Mouse (Mus musculus): ENCODE measurements at regions not wholly inside any gene's neighbourhood (a gene's known extent, or its start where the extent isn't known, plus 50 kb on each side); places are given as distances from the start of the nearest gene placed in this dataset.
A peak's percentile ranks its signal among the peaks of the same experiment; 100 is the strongest.

DNA sequence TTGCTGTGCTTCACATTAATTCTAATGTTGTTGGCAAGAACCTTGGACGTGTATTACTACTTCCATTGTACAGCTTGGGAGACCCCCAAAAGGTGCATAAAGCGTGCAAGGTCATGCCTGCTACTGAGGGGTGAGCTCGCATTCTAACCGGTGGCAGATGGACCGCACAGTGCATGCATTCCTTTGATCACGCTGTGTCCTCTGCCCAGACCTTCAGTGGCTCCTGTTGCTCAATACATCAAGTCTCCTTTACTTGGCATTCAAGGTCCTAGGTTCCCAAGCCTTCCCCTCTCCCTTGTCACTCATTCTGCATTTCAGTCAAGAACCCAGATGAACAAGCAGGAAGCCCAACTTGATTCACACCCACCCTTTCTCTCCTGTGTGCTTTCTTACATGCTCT lies 156.4 kb upstream of the Pgrmc2 start:
- DNase-seq (ENCODE audit: low spot score) = no peak
- Histone ChIP-seq H3K9ac (replicated peaks; ENCODE audit: low read length, poor library complexity, severe bottlenecking) (no peak overlapping the region), H3K4me2 (ENCODE audit: low read depth, low read length, poor library complexity, severe bottlenecking) (no peak overlapping the region), H3K4me3 (ENCODE audit: low read depth, low read length) (no peak overlapping the region), H3K4me1 (ENCODE audit: insufficient read depth, low read length) (no peaks in the 10 kb centered on the region), H3K36me3 (ENCODE audit: insufficient read depth, low read length) (no peaks in the 10 kb centered on the region), H3K27ac (ENCODE audit: low read depth, low read length) (no peak overlapping the region), H3K27me3 (ENCODE audit: insufficient read depth, low read length) (no peaks in the 10 kb centered on the region; the same call in 1 of the 2 replicates), H3K9me3 (ENCODE audit: low read length) (no peaks in the 10 kb centered on the region)
- no peak for TF ChIP-seq CTCF (IDR thresholded peaks at IDR 0.05)
- no peak for ATAC-seq (ENCODE audit: low FRiP score)
- 83% methylated on average over 6 of the region's 6 CpGs for WGBS

DNA sequence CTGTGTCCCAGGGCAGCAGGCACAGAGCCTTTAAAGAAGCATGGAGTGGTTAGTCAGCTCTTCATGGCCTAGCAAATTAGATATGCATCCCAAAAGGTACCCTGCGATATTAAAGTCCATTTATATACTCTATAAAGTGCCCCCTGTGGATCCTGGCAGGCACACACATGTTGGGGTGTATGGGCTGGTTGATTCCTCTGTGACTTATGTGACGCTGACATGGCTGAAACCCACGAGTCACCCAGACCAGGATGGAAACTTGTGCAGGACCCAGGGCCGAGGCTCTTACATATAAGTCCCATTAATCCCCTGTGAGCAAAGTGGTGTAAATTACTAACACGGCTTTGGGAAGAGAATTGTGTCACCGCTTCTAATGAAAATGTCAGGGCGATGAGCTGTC lies 155.2 kb upstream of the Pgrmc2 start:
- DNase-seq (ENCODE audit: low spot score) = no peak
- Histone ChIP-seq H3K36me3 (ENCODE audit: insufficient read depth, low read length) (no peaks in the 10 kb centered on the region), H3K9ac (replicated peaks; ENCODE audit: low read length, poor library complexity, severe bottlenecking) (no peak overlapping the region), H3K4me2 (ENCODE audit: low read depth, low read length, poor library complexity, severe bottlenecking) (no peak overlapping the region), H3K4me3 (ENCODE audit: low read depth, low read length) (no peak overlapping the region), H3K27ac (ENCODE audit: low read depth, low read length) (no peak overlapping the region), H3K4me1 (ENCODE audit: insufficient read depth, low read length) (no peaks in the 10 kb centered on the region), H3K9me3 (ENCODE audit: low read length) (no peaks in the 10 kb centered on the region), H3K27me3 (ENCODE audit: insufficient read depth, low read length) (no peaks in the 10 kb centered on the region; the same call in 1 of the 2 replicates)
- no peak for ATAC-seq (ENCODE audit: low FRiP score)
- 69% methylated on average over 7 of the region's 7 CpGs for WGBS
- TF ChIP-seq CTCF (IDR thresholded peaks at IDR 0.05) = no peak

DNA sequence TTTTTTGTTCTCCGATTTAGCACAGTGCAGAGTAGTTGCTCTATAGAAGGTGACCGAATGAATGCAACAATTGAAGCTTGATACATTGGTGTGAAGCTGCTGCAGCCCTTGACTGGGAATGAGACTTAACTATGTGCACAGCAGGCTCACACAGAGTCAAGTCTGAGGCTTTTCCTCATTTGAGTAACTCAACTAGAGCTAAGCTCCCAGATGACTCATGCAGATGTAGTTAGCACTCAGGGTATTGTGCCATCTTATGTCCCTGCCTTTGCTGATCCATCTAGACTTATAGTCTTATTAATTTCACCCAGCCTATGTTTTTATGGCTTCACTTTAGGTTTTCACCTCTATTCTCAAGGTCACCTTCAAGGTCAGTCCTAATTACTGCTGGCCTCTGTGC lies 152.8 kb upstream of the Pgrmc2 start:
- Histone ChIP-seq H3K4me2 (ENCODE audit: low read depth, low read length, poor library complexity, severe bottlenecking) (no peak overlapping the region), H3K36me3 (ENCODE audit: insufficient read depth, low read length) (no peaks in the 10 kb centered on the region), H3K4me1 (ENCODE audit: insufficient read depth, low read length) (no peaks in the 10 kb centered on the region), H3K4me3 (ENCODE audit: low read depth, low read length) (no peak overlapping the region), H3K9me3 (ENCODE audit: low read length) (no peaks in the 10 kb centered on the region), H3K27me3 (ENCODE audit: insufficient read depth, low read length) (no peaks in the 10 kb centered on the region; the same call in 1 of the 2 replicates), H3K27ac (ENCODE audit: low read depth, low read length) (no peak overlapping the region), H3K9ac (replicated peaks; ENCODE audit: low read length, poor library complexity, severe bottlenecking) (no peak overlapping the region)
- no peak for TF ChIP-seq CTCF (IDR thresholded peaks at IDR 0.05)
- DNase-seq (ENCODE audit: low spot score) (no peak), ATAC-seq (ENCODE audit: low FRiP score) (no peak)
- WGBS = 93% methylated on average over 2 of the region's 2 CpGs

DNA sequence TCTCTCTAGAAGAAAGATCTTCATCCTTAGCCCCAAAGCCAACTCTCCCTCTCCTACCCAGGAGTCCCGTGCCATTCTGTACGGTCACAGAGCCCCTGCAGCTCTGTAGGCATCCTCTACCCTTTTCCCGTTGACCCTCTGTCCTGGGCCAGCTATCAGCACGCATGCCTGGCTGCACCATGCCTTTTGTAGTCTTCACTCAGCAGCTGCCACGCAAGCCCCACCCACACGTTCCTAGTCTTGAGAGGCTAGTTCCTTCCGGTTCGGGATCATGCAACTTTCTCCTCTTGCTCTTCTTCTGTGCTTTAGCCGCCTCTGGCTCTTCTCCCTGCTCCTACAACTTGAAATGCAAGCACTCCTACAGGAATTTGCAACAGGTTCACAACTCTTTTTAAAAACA lies 152.1 kb upstream of the Pgrmc2 start:
- Histone ChIP-seq H3K27ac (ENCODE audit: low read depth, low read length) (no peak overlapping the region), H3K4me1 (ENCODE audit: insufficient read depth, low read length) (no peaks in the 10 kb centered on the region), H3K27me3 (ENCODE audit: insufficient read depth, low read length) (no peaks in the 10 kb centered on the region; the same call in 1 of the 2 replicates), H3K9me3 (ENCODE audit: low read length) (no peaks in the 10 kb centered on the region), H3K4me2 (ENCODE audit: low read depth, low read length, poor library complexity, severe bottlenecking) (no peak overlapping the region), H3K4me3 (ENCODE audit: low read depth, low read length) (no peak overlapping the region), H3K9ac (replicated peaks; ENCODE audit: low read length, poor library complexity, severe bottlenecking) (no peak overlapping the region), H3K36me3 (ENCODE audit: insufficient read depth, low read length) (no peaks in the 10 kb centered on the region)
- DNase-seq (ENCODE audit: low spot score) (no peak), ATAC-seq (ENCODE audit: low FRiP score) (no peak)
- 66% methylated on average over 9 of the region's 9 CpGs for WGBS
- TF ChIP-seq CTCF (IDR thresholded peaks at IDR 0.05) = no peak

DNA sequence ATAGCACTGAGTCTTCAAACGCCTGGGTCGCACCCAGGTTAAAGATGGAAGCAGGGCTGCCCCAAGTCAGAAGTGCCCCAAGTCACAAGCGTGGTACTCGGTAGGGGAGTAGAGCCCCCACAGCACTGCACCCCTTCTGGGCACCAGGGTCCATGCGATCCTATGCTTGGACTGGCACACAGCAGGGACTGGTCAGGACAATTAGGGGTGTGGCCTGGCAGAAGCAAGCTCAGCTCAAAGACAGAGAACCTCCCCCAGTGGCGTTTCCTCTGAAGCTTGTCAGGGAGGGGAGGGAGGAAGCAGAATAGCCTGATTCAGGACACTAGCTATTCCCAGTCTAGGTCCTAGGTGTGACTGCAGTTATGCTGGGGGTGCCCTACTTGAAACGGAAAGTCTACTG lies 151.3 kb upstream of the Pgrmc2 start:
- Histone ChIP-seq H3K9me3 (ENCODE audit: low read length) (no peaks in the 10 kb centered on the region), H3K27me3 (ENCODE audit: insufficient read depth, low read length) (no peaks in the 10 kb centered on the region; the same call in 1 of the 2 replicates), H3K9ac (replicated peaks; ENCODE audit: low read length, poor library complexity, severe bottlenecking) (no peak overlapping the region), H3K4me3 (ENCODE audit: low read depth, low read length) (no peak overlapping the region), H3K36me3 (ENCODE audit: insufficient read depth, low read length) (no peaks in the 10 kb centered on the region), H3K27ac (ENCODE audit: low read depth, low read length) (no peak overlapping the region), H3K4me1 (ENCODE audit: insufficient read depth, low read length) (no peaks in the 10 kb centered on the region), H3K4me2 (ENCODE audit: low read depth, low read length, poor library complexity, severe bottlenecking) (no peak overlapping the region)
- ATAC-seq (ENCODE audit: low FRiP score) = 0 out of 2 replicates have a peak, but pooled peaks have one; percentile 44
- no peak for TF ChIP-seq CTCF (IDR thresholded peaks at IDR 0.05)
- 72% methylated on average over 7 of the region's 7 CpGs for WGBS
- DNase-seq (ENCODE audit: low spot score) = no peak

DNA sequence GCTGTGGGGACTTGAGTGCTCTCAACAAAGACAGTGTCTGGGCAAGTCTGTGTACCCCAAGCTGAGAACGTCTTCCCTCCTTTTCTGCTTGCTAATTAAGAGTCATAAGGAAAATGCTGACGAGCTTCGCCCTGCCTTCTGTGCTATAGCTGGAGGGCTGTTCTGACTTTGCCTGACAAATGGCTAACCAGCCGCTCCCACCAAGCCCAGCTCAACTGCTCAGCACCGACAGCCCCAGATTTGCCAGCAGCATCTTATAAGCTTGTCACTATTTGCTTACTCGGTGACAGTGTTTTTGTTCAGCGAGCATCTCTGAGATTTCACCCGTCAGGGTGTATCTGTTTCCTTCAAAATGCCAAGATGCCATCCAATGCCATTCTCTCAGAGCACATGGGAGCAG lies 150.6 kb upstream of the Pgrmc2 start:
- 81% methylated on average over 8 of the region's 8 CpGs for WGBS

More for the DNA sequence above, 150.6 kb upstream of the Pgrmc2 start:
- Histone ChIP-seq H3K9me3 (ENCODE audit: low read length) (no peaks in the 10 kb centered on the region), H3K4me1 (ENCODE audit: insufficient read depth, low read length) (no peaks in the 10 kb centered on the region), H3K4me2 (ENCODE audit: low read depth, low read length, poor library complexity, severe bottlenecking) (no peak overlapping the region), H3K27me3 (ENCODE audit: insufficient read depth, low read length) (no peaks in the 10 kb centered on the region; the same call in 1 of the 2 replicates), H3K9ac (replicated peaks; ENCODE audit: low read length, poor library complexity, severe bottlenecking) (no peak overlapping the region), H3K36me3 (ENCODE audit: insufficient read depth, low read length) (no peaks in the 10 kb centered on the region), H3K4me3 (ENCODE audit: low read depth, low read length) (no peak overlapping the region), H3K27ac (ENCODE audit: low read depth, low read length) (no peak overlapping the region)
- ATAC-seq (ENCODE audit: low FRiP score) (no peak), DNase-seq (ENCODE audit: low spot score) (no peak)
- no peak for TF ChIP-seq CTCF (IDR thresholded peaks at IDR 0.05)
